Mouse (Mus musculus): Measurements from ENCODE around the gene Sgms1.
"Not testable (repeated sequence)": the region's sequence is repeated elsewhere in the genome, so short reads cannot be mapped to it uniquely, and the experiment has no call there.

Gene Sgms1

DNA sequence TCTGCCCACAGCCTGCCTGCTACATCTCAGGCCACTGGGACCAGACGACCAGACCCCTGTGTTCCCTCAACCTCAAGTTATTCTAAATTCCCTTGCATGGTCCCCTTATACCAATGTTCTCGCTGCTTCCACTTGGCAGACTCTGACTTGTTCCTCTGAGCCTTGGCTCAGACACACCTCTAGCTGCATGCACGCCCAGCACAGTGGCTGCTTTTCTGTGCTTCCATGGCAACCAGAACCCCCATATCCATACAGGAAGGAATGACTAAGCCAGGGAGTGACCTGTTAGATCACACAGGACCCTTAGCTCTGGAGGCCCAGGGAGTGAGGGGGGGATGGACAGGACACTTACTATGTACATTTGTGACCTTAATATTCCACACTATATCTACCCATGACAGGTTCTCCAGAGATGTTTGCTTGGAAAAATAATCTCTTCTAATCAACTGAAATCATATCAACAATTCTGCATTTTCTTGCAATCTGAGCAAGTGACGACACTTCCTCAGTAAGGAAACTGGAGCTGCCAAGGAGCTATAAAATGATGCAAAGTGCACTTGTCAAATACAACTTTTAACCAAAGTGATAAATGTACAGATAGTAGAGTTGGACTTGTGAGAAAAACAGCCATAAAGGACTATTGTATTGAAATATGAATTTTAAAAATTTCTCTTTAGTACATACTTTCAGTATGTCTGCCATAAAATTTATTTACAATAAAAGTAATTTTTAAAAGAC is 252.5 kb downstream of the Sgms1 start:
- DNase-seq (ENCODE audit: low spot score in 2 of 2), result peak; percentile 30 to 34

DNA sequence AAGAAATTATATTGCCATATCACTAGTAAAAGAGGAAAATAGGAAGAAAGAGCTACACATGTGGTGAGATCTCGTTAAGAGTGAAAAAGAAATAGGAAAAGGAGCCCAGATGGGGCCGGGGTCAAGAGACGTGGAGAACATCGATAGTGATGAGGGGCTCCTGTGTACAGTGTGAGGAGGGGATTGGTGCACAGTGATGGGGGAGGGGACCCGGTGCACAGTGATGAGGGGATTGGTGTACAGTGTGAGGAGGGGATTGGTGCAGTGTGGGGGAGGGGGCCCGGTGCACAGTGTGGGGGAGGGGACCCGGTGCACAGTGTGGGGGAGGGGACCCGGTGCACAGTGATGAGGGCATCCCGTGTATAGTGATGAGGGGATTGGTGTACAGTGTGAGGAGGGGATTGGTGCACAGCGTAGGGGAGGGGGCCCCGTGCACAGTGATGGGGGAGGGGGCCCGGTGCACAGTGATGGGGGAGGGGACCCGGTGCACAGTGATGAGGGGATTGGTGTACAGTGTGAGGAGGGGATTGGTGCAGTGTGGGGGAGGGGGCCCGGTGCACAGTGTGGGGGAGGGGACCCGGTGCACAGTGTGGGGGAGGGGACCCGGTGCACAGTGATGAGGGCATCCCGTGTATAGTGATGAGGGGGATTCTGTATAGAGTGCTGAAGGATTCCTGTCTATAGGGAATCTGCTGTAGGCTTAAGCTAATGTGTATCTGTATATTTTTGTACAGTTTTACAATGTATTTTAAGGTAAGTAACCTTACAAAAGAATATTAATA is 257.6 kb downstream of the Sgms1 start:
- DNase-seq (ENCODE audit: low spot score in 2 of 2), result not testable (repeated sequence)

DNA sequence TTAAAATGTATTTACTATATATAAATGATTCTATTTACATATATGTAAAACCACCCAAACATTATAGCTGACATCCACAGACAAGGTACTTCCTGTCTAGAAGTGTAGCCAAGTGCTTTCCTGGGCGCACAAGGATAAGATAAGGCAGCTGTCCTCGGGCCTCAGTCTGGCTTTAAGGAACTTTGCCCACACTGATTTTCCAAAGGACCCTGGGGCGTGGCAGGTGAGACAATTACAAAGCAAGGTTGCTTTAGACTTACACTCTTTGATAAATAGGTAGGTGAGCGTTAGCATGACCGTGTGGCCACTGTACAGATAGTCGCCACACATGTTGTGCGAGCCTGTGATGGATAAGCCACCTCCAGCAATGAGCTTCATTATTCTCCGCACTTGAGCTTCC is 260.2 kb downstream of the Sgms1 start:
- no peak for DNase-seq (ENCODE audit: low spot score in 2 of 2)

DNA sequence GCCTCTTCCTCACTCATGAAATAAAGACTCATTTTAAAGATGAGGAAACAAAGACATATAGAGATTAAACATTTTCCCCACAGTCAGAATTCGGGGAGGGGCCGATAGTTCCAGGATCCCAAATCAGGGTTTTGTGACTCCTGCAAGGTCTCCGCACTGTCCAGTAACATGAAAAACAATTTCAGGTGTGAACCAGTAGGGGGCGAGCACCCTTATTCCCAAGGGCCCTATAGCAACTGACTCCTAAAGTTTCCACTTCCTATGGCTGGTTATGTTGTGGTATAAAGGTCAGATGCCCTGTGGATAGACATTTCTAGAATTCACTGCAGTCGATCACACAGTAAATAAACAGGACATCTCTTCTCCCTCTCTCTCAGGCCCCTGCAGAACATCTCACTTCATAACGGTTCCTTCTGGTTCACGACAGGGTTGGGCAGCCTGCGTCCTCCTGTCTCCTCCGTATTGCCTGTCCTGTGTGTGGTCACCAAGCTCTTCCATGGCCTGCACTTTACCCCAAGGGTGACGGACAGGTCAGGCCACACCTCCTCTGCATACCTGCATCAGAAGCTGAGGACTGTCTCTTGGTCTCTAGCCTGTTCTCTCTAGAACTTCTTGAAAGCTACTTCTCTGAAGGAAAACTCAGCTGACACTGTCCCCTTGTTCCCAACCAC is 262.2 kb downstream of the Sgms1 start:
- no peak for DNase-seq (ENCODE audit: low spot score in 2 of 2)

DNA sequence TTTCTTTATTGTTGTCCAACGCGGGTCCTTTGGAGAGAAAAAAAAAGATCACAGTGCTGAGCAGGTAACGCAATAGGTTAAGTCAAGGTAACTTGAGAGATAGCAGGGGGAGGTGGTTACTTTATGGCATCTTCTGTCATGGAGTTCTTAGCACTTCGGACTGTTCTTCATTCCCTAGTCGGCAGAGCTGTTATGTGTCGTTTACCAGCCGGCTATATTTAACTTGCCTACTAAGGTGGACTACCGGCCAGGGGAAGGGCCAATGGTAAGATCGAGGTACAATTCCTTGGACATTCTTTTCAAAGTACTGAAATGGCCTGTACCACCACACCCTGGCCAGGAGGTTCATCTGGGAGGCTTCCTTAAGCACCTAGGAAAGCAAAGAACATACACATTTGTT is 265.4 kb downstream of the Sgms1 start:
- no peak for DNase-seq (ENCODE audit: low spot score in 2 of 2)

DNA sequence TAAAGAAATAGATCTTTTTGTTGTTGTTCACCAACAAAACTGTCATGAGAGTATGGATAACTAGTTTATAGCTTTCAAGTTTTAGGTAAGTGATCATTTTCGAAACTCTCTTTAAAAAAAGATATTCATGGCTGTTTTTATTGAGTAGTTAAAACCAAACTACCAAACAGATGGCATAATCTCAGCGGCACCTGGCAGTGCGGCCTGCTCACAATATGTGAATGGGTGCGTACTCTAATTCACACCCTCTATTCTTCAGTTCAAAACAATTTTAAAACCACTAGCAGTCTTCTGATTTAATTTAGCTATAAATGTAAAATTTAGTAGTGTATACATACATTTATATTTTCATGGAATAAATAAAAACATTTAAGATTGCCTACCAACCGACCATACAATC is 266.3 kb downstream of the Sgms1 start:
- DNase-seq (ENCODE audit: low spot score in 2 of 2), result no peak

DNA sequence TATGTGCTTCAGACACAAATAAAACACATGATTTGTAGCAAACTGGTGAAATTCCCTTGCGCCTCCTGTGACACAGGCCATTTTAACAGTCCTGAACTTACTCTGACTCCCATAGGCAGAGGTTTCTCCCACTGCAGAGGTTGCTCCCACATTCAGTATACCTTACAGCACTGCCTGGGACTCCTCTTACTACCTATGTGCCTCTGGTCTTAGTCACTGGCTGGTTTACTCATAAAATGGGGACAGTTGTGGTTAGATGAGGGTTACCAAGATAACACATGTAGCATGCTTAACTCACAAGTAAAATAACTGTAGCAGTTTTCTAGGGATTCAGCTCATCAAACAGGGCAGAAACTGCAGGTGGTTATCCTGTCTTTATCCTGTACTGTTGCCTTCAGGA is 268.7 kb downstream of the Sgms1 start:
- no peak for DNase-seq (ENCODE audit: low spot score in 2 of 2)

DNA sequence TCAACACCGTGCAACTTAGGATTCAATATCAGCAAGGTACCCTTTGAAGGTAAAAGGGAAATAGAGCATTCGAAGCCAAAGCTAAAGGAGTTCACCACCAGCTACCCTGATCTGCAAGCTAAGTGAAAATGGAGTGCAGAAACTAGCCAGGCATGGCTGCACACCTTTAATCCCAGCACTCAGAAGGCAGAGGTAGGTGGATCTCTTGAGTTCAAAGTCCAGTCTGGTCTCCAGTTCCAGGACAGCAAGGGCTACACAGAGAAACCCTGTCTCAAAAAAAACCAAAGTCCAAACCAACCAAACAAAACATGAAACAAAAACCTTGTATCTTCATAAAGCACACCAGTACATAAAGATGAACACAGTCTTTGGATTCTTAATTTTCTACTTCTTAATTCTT is 269.8 kb downstream of the Sgms1 start:
- no peak for DNase-seq (ENCODE audit: low spot score in 2 of 2)

DNA sequence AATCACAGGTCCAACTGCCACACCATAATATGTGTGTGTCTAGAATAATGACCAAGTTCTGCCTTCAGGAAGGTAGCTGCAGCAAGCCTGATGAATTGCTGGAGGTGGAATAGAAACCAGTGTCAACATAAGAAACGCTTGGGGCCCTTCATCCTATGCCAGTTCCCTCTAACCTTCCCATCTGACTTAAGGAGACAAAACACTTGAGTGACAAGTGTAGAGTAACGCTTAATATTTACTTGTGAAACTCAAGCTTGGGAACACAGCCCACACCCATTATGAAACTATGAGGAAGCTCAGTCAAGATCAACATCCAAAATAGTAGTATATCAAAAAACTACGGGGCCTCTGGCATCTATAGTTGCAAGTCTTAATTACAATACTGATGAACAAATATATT is 271.0 kb downstream of the Sgms1 start:
- DNase-seq (ENCODE audit: low spot score in 2 of 2), result no peak

DNA sequence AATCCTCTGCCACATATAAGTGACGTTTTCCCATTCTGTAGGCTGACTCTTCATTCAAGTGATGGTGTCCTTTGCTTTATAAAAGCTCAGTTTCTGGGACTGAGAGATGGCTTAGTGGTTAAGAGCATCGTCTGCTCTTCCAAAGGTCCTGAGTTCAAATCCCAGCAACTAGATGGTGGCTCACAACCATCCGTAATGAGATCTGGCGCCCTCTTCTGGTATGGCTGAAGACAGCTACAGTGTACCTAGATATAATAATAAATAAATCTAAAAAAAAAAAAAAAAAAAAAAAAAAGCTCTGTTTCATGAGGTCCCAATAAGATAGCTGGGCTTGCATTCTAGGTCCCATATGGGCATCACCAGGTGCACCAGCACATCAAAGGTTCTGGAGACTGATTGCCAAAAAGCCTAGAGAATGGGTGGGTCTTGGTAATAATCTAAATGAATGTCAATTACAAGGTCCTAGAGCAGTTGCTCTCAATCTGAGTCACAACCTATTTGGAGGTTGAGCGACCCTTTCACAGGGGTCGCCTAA is 272.0 kb downstream of the Sgms1 start:
- DNase-seq (ENCODE audit: low spot score in 2 of 2), result no peak

DNA sequence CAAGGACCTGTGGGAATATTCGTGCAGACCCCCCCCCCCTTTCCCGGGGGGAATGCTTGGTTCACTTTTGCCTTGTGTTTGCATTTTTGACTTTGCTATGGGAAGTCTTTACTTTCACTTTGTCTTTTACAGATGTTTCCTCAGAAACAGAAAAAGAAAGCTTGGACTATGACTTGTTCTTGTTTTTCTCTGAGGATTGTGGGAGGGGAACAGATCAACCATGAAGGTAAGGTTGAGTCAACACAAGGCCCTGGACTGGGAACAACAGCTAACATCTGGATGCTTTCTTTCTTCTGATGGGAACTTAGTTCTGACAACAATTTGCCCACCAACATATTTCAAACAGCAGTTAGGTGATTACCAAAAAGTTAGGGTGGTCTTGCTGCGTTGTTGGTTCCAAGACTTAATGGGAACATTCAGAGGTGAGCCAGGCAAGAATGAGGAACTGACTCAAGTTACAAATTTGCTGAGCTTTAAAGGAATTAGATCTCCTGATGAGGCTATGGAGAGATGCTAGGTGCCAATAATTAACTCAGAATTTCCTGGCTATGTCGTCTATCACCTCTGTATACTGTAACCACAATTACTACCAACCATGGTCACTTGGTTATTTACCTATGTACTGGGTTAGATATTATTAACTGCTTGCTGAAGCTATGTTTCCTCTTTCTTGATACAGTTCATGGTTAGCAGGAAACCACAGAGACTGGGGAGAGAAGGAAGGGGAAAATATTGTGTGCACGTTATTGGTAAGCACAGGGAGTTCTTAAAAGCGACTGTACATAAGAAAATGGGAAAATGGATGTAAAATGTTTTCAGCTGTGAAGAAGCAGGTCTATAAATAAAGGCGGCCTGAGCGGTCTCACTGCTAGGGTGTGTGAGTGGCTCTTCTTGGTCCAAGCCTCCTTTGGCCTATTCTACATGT is 277.4 kb downstream of the Sgms1 start:
- DNase-seq (ENCODE audit: low spot score in 2 of 2), result no peak

DNA sequence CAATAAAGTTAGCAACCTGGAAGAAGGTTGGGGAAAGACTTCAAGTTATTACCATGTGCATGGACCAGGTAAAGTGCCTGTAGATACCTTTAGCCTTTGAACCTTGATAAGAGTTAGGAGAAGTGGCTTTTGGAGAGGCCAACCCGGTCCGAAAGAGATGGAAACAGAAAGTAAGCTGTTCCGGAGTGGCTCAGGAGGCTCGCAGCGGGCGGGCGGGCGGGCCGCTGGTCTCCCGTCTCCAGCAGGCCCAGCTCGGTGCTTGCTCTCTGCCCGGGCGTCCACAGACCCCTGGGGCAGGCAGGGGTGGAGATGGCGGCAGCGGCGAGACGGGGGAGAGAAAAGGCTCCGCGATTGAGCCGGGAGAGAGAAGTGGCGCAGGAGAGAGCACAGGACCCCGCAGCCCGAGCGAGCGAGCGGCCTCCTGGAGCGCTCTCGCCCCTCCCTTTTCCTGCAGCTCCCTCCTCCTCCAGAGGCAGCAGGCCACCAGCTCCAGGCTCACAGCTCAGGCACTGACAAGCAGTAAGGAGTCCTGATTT is 281.7 kb downstream of the Sgms1 start, which contains the start of gene Asah2:
TSS of gene Asah2 (minus strand) at position 441 of the 536 bp plus-strand sequence.
- DNase-seq (ENCODE audit: low spot score in 2 of 2), result peak; percentile 73 to 75

DNA sequence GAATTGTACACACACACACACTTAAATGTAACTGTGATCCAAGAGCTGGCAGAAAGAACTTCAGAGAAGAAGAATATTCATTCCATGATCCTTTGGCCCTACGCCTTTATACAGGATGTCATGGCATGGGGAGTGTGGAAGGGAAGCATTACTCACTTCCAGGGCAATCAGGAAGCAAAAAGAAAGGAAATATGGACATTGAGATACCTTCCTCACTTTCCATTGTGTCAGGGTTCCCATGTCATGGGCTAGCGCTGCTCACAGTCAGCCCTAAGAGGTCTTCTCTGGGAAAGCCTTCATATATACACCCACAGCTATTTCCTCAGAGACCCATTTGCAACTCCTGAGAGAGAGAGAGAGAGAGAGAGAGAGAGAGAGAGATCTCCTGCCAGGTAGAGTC is 282.8 kb downstream of the Sgms1 start:
- DNase-seq (ENCODE audit: low spot score in 2 of 2), result no peak

DNA sequence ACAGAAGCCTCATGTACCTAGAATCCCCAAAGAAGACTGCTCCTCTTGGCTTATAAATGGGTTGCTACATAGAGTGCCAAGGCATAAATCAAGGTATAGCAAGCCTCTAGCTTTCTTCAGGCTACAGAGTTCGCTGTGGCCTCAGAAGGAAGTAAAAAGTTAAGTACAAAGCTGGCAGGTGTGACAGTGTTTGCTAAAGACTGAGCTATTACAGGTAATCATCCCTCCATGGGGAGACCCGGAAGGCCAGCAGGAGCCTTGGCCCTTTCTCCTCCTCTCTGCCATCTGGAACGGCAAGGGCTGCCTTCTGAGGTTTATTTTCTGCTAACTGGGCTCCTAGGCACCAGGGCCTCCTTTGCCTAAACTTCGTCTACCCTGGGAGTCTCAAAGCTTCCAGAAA is 285.3 kb downstream of the Sgms1 start:
- no peak for DNase-seq (ENCODE audit: low spot score in 2 of 2)

DNA sequence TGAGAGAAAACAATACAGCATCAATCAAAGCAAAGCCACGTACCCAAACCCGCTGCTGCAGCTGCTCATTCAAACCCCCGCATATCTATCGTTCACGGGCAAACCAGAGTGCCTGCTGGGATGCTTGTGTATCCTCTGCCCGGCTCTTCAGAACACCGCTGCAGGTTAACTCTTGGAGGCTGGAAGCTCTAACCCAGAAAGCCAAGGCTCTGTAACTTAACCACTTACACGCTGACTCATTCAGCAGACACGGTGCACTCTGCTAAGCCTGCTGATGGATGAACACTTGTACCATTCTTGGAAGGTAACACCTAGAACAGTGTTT is 286.6 kb downstream of the Sgms1 start:
- peak; percentile 28 to 41 for DNase-seq (ENCODE audit: low spot score in 2 of 2)

DNA sequence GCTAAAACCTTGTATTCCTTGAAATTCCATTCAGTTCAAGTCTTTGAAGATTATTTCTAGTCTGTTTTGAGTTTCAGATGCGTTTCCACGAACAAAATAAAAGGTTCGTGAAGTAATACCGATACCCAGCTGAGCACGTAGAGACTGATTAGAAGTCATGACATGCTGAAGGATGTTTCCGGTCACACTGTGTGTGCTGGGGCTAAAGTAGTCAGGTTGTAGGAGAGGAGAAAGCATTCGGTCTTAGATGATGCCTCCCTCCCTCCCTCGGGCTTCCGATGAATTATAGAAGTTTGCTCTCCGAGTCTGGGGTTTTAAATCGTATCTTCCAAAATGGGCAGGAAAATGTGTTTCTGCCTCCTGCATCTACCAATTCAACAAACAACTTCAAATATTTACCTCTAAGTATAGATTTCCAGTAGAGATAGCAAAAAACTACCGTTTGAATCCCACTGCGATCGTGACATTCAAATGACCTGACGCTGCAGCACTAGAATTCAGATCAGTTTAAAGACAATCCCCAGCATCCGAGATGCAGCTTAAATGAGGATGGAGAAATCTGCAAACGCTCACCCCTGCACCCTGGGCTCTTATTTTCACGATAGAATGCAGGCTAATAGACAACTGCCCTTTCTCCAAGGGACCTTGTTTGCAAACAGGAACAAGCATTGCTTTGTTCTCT is 287.1 kb downstream of the Sgms1 start:
- no peak for DNase-seq (ENCODE audit: low spot score in 2 of 2)

DNA sequence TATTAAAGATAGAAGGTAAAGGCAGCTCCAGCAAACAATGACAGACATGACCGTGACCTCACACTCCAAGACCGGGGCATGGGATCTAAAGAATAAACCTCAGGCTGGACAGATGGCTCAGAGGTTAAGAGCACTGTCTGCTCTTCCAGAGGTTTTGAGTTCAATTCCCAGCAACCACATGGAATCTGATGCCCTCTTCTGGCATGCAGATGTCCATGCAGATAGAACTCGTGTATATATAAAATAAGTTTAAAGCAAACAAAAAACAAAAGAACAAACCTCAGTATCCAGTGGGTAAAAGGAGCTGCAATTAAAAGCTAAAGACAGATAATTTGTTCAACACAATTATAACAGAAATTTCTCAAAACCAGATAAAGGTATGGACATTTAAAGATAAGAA is 290.9 kb downstream of the Sgms1 start:
- no peak for DNase-seq (ENCODE audit: low spot score in 2 of 2)

DNA sequence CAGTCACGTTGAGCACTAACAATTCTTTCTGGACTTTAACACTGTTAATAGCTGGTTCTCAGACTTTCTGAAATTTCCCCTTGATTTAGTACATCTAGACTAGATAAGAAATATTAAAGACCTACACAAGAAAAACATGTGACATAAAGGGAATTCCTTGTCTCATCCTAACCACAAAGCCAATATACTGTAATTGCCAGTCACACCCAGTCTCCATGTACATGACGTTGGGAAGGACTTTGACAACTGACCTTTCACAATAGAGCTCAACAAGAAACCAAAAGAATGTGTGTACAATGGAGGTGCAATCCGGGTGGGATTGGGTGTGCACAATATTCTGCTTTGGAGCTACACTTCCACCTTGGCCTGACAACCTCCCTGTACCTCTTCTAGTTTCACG is 297.2 kb downstream of the Sgms1 start:
- DNase-seq (ENCODE audit: low spot score in 2 of 2), result no peak

DNA sequence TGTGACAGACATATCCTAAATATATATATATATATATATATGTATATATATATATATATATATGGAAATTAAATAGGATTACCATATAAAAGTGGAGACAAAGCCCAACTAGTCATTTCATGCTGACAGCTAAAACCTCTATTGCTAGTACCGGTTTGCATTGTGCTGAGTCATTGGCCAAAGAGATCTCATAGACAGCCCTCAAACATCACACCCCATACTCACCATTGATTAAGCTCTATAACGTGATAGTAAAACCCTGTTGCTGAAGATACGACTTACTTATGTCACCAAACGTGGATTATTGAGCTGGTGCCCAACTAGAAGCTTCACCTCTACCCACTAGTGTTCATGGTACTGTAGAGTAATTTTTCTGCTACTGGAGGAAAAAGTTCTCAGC is 298.7 kb downstream of the Sgms1 start:
- no peak for DNase-seq (ENCODE audit: low spot score in 2 of 2)

DNA sequence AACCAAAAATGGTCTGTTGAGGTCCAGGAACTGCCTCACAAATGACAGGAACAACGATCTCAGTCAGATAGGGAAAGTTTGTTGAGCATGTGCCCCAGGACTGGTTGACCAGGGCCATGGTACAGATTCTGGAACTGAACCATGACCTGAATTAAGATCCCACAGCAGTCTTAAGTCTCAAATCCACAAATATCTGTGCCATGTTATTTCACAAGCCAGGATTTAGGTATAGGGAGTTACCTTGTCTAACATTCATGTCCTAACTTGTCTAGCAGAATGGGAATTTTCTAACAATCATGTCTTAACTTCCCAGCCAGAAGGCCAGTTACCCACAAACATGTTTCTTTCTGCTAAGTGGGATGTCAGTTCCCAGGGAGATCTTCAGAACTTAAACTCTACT is 300.9 kb downstream of the Sgms1 start:
- no peak for DNase-seq (ENCODE audit: low spot score in 2 of 2)
